Mouse (Mus musculus) megakaryocyte, embryonic 14.5 days (primary cell): ENCODE measurements around the gene Jmjd1c.

ENCODE experiments used
- FLI1 ChIP-seq: IDR thresholded peaks from 2 replicates; pipeline ENCODE4 v1.6.1; 2012; ENCODE audit warnings: low read length, inconsistent platforms, mixed read lengths
- GATA1 ChIP-seq: IDR thresholded peaks from 3 replicates; pipeline ENCODE4 v1.6.1; 2012; ENCODE audit warnings: mixed read lengths, low read length, inconsistent platforms, borderline replicate concordance

DNA sequence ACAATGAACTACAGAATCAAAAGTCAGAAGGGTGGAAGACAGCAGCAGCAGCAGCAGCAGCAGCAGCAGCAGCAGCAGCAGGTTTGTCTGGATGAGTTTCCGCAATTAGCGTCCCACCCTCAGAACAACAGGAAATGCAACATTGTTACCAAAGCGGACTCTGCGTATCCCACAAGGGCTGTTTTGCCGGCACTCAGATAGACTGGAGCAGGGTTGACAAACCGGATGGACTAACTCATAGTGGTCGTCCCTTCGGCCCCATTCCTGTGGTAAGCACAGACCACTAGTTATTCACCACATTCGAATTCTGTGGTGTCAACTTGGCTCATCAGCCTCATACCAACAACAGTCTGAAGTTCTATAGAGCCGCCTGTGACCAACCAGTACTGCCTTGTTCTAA lies 26.9 kb upstream of the Jmjd1c start:
- no peak for TF ChIP-seq GATA1
- no peak for TF ChIP-seq FLI1
